Mouse (Mus musculus) G1E-ER4 (cell line): ENCODE data around the gene Vps4b. TPM values are rescaled to one million over a fixed set of nuclear protein-coding genes. Genes with fewer than 3 reads are reported as not detected.

ENCODE experiments used
- GATA1 ChIP-seq: IDR thresholded peaks from one replicate; pipeline ENCODE4 v1.8.0; 2012; ENCODE audit warnings: low read length, inconsistent platforms
- polyA plus RNA-seq: library from polyadenylated mRNA; stranded (reverse); fragments of >175 nt; gene quantifications from 2 replicates; pipeline ENCODE4 v1.2.3, GENCODE M21; 2012

Gene Vps4b
- polyA plus RNA-seq, 1 experiment, result 43.0 TPM

DNA sequence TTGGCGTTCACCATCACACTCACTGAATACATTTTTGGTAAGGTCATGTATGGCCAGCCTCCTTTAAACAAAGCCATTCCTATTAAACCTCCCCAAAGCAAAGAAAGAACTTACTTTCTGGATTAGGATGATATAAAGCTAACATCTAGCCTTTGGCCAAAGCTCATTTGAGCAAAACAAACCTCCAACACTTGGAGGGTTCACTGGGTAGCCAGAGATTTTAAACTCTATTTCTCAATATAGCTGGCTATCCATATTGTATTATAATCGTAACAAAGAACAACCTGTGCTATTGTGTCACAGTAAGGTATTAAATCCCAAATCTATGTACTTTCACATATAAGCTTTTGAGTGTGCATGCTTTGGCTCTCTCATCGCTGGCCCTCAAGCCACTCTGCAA lies 35.8 kb downstream of the Vps4b start:
- no peak for TF ChIP-seq GATA1

DNA sequence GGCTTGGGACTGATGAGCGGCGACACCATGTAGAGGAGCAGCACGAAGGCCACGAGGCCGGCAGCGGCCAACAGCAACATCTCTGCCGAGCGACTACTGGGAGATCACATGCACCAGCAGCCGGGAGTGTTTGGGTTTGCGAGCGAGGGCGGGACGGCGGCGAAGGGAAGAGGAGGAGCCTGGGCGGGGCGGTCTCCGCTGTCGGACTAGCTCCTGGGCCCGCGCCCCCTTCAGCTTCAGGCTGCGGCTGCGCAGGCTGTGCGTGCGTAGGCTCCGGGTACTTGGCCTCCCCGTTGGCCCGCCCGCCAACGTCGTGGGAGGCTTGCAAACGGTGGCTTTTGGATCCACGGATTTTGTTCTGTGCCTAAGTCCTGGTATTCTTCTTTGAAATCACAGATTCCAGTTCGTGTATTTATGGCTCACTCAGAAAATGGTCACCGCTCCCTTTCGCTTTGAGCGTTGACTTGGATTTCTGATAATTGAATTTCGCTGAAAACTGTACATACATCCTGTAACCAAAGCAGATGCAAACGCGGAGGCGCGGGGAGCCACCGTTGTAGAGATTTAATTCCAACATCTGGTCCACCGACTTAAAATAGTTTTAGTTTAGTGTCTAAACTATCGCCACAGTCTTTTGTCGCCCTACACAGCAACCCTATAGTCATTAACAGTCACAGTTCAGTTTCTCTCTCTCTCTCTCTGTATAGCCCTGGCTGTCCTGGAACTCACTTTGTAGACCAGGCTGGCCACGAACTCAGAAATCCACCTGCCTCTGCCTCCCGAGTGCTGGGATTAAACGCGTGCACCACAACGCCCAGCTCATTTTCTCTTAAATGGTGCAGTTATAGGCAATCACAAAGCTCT lies 36.7 kb downstream of the Vps4b start, which contains the start of gene Kdsr:
Kdsr (minus strand) TSS at position 156 of the 864 bp plus-strand sequence.
- TF ChIP-seq GATA1, result no peak

DNA sequence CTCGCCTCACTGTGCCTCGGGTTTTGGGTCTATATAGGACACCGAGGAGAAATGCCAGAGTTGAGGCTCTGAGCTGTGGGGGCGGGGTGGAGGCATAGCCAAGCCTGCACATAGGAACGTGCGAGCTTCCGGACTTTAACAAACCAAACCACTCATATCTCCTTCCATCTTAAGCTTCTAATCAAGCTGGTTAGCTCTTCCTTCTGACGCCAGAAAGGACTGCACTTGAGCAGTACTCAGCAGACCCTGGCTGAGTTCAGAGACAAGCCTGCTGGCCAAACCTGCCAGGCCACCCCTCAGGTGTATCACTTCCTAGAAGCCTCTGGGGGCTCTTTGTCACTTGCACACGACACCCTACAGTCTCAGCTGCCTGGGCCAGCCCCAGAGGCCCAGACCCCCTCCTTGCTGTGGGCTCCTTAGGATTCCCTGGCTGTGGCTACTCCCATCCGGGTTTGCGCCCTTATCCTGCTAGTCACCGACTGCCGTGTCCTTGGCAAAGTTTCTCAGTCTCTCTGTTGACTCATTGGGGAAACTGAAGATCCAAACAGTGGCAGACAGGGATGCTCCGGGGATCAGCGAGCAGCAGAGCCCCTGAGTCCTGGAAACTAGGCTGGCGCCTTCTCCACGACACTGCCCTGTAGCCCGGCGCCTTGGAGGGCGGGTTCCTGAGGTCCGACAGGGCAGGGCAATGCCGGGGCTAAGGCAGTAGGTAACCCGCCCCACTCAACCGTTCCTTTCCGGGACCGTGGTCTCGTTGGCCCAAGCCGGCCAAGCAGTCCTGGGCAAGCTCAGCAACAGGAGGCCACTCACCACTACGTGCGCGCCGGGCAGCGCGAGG lies 37.6 kb downstream of the Vps4b start:
- no peak for TF ChIP-seq GATA1

DNA sequence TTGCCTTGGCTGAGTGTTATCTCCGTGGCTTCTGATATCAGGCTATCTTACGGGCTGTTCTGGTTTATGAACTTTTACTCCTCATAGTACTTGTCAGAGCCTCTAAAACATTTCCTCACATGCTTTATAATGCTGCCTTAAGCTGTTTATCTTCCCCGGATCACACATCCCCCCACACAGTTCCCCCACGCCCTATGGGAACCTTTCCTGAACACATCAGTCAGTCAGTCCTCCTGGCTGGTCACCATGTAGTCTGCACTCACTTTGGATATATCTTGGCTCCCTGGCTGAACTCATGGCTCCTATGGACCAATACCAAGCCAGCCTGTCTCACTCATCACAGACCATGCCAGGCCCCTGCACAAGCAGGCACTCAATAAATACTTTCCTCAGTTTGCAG lies 39.9 kb downstream of the Vps4b start:
- TF ChIP-seq GATA1, result peak; percentile 11

DNA sequence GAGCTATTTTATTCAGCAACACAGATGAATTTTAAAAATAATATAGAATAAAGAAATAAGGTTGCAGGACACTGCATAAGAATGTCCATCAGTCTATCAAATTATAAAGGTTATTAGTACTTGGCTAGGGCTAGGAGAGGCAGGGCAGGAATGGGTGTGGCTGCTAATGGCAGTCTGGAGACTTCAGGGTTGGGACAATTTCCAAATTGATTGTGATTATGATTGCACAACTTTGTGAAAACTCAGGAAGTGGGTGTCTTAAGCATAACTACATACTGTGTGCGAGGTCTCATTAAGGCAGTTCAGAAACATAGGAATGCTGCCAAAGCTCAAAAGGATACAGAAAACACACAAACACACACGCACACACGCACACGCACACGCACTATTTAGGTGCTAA lies 44.5 kb downstream of the Vps4b start:
- TF ChIP-seq GATA1, result no peak

DNA sequence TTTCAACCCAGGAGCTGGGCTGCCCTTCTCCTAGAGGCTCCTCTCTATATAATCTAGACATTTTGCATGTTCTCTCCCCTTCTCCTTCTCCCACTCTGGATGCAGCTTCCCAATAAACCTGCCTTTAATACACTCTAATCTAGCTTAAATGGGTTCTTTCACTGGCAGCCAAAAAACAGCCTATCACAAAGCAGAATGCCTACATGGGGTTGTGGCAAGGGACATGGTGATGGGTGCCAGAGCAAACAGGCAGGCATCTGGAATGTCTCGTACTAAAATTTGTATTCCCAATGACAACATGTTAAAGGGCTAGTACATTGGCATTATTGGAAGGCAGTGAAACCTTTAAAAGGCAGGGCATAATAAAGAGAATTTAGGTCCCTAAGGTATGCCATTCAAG lies 45.9 kb downstream of the Vps4b start:
- no peak for TF ChIP-seq GATA1

DNA sequence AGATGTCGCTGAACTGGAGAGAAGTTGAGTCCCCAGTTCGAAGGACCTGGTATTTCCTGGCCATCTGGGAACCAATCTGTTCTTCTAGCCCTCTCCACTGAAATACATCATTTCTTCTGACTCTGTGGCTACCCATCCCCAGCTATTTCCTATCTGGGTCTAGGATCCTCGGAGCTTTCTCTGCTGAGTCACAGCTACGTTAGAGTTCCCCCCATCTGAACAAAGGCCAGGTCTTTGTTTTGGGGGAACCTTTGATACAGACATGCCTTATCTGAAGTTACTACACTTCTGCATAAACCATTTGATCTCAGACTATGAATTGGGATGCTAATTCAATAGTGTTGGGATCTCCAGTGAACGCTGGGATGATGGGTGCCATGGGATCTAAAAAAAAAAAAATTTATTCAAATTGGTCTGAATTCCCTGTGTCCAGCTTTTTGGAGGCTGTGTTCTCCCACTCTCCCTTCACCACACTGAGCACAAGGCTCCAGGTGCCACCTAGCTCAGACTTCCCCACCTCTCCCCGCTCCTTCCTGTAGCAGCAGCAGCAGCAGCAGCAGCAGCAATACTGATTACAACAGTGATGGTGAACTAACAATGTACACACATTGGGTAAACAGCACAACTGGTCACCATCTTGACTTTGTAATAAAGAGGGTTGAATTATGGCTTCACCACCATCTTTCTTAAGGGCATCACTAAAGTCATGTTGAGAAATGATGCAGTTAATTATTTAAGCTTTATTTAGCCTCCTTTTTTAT lies 47.8 kb downstream of the Vps4b start:
- no peak for TF ChIP-seq GATA1

DNA sequence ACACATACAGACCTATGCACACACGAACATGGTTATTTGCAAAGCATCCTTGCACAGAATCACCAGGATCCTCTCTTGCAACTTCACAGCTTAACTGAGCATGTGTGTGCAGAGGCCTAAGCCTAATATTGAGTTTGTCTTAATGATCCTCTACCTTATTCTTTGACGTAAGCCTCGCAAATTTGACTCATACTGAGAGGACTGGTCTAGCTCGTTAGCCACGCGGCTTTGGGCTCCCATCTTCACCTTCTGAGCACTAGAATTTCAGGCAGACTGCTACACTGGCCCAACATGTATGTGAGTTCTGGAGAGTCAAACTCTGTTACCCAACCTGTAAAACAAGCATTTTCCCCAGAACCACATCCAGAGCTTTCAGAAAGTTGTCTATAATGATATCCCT lies 53.5 kb downstream of the Vps4b start:
- no peak for TF ChIP-seq GATA1

DNA sequence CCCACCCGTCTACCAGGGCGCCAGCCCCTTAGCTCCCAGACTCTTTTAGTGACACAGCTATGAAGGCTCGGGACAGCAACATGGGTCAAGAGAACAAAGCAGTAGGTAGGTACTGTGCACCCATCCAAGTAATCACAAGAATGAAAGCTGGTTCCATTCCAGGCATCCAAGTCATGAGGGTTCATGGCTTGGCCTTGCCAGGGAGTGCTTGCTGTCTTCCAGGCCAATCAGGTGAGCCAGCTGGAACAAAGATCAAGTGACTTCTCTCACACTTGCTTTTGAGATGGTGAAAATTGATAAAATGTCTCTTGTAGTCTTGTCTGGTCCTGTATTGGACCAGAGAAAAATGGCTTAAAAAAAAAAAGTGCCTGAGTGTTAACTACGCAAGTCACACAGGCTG lies 55.8 kb downstream of the Vps4b start:
- TF ChIP-seq GATA1, result no peak

DNA sequence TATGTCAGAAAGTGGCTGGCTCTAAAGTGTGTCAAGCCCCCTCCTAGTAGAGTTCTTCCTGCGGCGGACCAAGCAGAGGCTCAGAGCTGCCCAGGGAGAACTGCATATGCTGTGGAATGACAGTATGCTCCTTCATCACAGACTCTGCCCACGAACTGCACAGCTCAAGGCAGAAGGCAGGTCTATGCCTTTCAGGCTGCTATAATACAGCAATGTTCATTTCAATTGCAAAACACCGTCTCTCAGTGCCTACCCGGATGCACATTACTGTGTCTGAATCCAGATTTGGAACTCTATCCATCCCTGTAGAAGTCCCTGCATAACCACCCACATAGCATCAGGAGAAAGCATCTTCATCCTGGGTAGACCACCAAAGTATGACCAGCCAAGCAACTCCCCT lies 56.7 kb downstream of the Vps4b start:
- TF ChIP-seq GATA1, result no peak

DNA sequence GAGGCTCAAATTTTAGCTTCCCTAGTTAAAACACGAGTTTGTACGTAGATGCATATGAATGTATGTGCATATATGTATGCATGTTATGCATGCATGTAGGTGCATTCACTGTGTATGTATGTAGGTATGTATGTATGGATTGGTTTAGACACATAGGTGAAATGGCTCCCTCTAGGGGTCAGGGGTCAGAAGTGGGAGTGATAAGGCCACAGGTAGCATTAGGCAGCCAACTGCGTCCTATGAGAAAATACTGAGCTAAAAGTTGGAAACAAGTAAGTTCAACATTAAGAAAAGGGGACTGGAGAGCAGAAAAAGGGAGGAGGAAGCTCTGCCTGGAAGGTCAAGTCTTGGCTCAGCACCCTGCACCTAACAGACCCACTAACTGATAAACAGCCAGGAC lies 58.4 kb downstream of the Vps4b start:
- no peak for TF ChIP-seq GATA1

DNA sequence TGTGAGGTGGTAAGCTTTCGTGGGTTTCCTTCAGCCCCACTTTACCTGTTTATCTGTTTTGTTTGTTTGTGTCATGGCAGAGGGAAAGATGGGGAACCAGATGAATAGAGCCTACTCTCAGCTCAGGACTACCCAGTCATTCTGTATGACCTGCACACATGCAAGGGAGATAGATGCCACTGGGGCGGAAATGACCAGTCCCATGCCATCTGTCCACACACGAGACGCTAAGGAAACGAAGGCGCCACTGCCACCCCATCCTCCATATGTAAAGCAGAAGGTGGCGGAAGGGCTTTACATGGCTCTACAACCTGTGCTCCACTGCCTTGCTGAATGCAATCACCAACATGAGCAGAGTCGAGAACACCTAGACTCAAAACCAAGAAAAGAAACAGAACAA lies 60.3 kb downstream of the Vps4b start:
- no peak for TF ChIP-seq GATA1

DNA sequence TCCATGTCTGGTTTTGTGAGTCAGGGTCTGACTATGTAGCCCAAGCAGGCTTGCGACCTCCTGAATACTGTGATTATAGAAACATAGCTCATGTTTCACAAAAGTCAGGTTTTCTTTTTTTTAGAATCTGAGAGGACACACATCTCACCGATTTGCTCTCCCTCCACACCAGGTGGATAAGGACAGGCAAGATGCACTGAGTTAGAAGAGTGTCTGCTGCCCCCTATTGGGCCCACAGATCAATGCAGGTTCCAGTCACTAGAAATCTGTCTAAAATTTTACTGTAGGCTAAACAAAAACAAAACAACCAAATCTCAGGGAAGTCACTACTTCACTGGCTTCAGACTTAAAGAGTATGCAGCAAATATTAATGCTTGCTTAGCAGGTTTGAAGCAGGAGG lies 60.9 kb downstream of the Vps4b start:
- TF ChIP-seq GATA1, result no peak

DNA sequence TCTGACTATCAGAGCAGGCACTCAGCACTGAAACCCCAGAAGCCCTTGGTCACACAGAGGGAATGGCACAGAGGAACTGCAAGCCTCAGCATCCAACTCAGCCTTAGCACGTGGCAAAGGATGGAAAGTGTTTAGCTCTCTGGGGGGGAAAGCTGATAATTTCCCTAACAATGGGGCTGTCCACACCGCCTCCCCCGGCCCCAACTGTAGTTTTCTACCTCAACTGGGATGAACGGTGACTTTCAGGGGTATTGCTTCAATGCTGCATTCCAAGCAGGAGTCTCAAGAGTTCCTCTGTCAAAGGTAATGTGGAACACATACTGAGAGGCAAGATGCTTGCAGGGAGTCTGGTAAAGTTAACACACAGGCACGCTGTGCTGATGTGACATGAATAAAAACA lies 74.5 kb downstream of the Vps4b start:
- TF ChIP-seq GATA1, result no peak

DNA sequence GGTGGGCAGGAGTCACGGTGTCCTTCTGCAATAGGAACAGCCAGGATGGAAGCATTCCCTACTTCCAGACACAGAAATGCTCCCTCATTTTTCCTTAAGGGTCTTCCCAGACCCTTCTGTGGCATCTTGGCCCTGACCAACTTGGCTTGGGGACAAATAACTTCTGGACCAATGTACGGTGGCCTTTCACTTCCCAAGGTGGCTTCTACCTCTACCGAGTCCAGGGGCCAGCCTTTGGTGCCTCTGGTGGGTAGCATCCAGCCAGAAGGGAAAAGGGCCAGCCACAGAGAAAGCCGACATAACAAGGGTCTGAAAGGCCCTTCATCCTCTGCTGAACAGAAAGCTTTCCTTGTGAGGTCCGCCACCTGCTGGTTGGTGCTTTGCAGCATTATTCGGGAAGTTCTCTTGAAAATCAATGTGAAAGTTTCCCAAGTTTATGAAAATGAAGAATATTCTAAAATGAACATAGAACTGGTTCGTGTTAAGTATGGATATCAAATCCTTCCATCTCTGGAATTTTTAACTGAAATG lies 79.4 kb downstream of the Vps4b start:
- no peak for TF ChIP-seq GATA1

DNA sequence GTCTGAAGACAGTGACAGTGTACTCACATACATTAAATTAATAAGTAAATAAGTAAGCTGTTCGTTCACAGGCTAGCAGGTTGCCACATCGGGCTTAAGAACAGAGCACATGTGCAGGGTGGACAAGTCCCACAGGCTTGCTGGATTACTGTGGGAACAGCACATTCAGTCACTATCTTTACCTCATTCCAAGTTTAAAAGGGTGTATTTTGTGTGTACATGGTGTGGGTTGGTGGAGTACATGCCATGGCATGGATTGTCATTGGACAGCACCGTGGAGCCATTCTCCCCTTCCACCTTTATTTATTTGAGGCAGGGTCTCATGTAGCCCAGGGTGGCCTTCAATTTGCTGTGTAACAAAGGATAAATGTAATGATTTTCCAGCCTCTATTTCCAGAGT lies 80.4 kb downstream of the Vps4b start:
- no peak for TF ChIP-seq GATA1
